Mouse (Mus musculus) kidney, embryonic 16.5 days (tissue): Measurements from ENCODE around the gene Gm28539. TPM values are rescaled to one million over a fixed set of nuclear protein-coding genes. Genes with fewer than 3 reads are reported as not detected.

ENCODE experiments used
- ATAC-seq: fragments of 200-750 bp; cut with Nextera tagmentation; 2 replicates; pipeline ENCODE4 v1.8.0; 2017; ENCODE audit warnings: moderate TSS enrichment; ENCODE audit not compliant: low FRiP score, low TSS enrichment
- H3K27ac ChIP-seq: fragments of 300-500 bp; sonication (generic); 2 replicates; pipeline ENCODE4 v1.5.1; 2014; ENCODE audit warnings: low read length
- H3K27me3 ChIP-seq: fragments of 300-500 bp; sonication (generic); 2 replicates; pipeline ENCODE4 v1.6.1; 2014; ENCODE audit warnings: low read length, control low read depth, mixed read lengths; ENCODE audit not compliant: insufficient read depth
- H3K36me3 ChIP-seq: fragments of 300-500 bp; sonication (generic); 2 replicates; pipeline ENCODE4 v1.6.1; 2014; ENCODE audit warnings: low read length, control low read depth, mixed read lengths; ENCODE audit not compliant: insufficient read depth
- H3K4me1 ChIP-seq: fragments of 300-500 bp; sonication (generic); 2 replicates; pipeline ENCODE4 v1.6.1; 2014; ENCODE audit warnings: low read length, control low read depth, mixed read lengths; ENCODE audit not compliant: insufficient read depth
- H3K4me2 ChIP-seq: fragments of 300-500 bp; sonication (generic); replicated peaks from 2 replicates; pipeline ENCODE4 v1.6.1; 2014; ENCODE audit warnings: low read depth, low read length
- H3K4me3 ChIP-seq: fragments of 300-500 bp; sonication (generic); 2 replicates; pipeline ENCODE4 v1.5.1; 2014; ENCODE audit warnings: mild to moderate bottlenecking, low read length
- H3K9ac ChIP-seq: fragments of 300-500 bp; sonication (generic); replicated peaks from 2 replicates; pipeline ENCODE4 v1.6.1; 2014; ENCODE audit warnings: low read length
- H3K9me3 ChIP-seq: fragments of 300-500 bp; sonication (generic); 2 replicates; pipeline ENCODE4 v1.6.1; 2016; ENCODE audit warnings: low read length, control low read depth
- WGBS: fragments of 180-500 bp; shearing (Covaris S2); extraction: QIAGEN DNeasy Blood & Tissue Kit; methylation state at CpG from one replicate; pipeline ENCODE4 v1.1.7; 2014; 5-methylcytosine and 5-hydroxymethylcytosine counted together
- polyA plus RNA-seq: library from polyadenylated mRNA; unstranded; fragments of >200 nt; fragmentation: Nextera tagmentation; extraction: Ambion mirVana; gene quantifications from 2 replicates; pipeline ENCODE4 v1.2.1, GENCODE M21; 2015

Gene Gm28539
- polyA plus RNA-seq, 1 experiment from 2014 or later, result not detected

GRCm38 (mm10) chr16:18878091-18878720 is 41.8 kb downstream of the Gm28539 start:
- 22% methylated on average over 20 of the region's 20 CpGs for WGBS
- no peak for ATAC-seq
- Histone ChIP-seq H3K9me3 (no peaks in the 10 kb centered on the region), H3K4me3 (peak overlapping the region; percentile 91), H3K4me2 (peak overlapping the region; percentile 83), H3K27ac (peak overlapping the region; percentile 97), H3K27me3 (no peaks in the 10 kb centered on the region), H3K4me1 (peaks cover 14% of the 10 kb centered on the region; the same call in 1 of the 2 replicates), H3K36me3 (peaks cover 12% of the 10 kb centered on the region), H3K9ac (peak overlapping the region; percentile 87)

- no peak for ATAC-seq
- peaks cover 4% of the 10 kb centered on the region; the same call in 1 of the 2 replicates for H3K36me3 ChIP-seq
- H3K9ac ChIP-seq, result no peak overlapping the region
- no peaks in the 10 kb centered on the region for H3K27me3 ChIP-seq
- no peak overlapping the region for H3K4me2 ChIP-seq
- H3K27ac ChIP-seq, result no peak overlapping the region
- H3K9me3 ChIP-seq, result no peaks in the 10 kb centered on the region
- H3K4me3 ChIP-seq, result no peak overlapping the region
- peaks cover 5% of the 10 kb centered on the region; the same call in 1 of the 2 replicates for H3K4me1 ChIP-seq
Measured at GRCm38 (mm10) chr16:18884044-18884443, 47.7 kb downstream of the Gm28539 start.

- Histone ChIP-seq H3K4me3 (no peak overlapping the region), H3K36me3 (peaks cover 17% of the 10 kb centered on the region), H3K27ac (no peak overlapping the region), H3K9me3 (no peaks in the 10 kb centered on the region), H3K27me3 (no peaks in the 10 kb centered on the region), H3K4me1 (no peaks in the 10 kb centered on the region), H3K9ac (no peak overlapping the region), H3K4me2 (no peak overlapping the region)
- 66% methylated on average over 4 of the region's 4 CpGs for WGBS
- no peak for ATAC-seq
Measured at GRCm38 (mm10) chr16:18893840-18894372, 57.5 kb downstream of the Gm28539 start.

- no peak for ATAC-seq
Measured at GRCm38 (mm10) chr16:18895249-18895648, 58.9 kb downstream of the Gm28539 start.

GRCm38 (mm10) chr16:18896429-18896828 is 60.0 kb downstream of the Gm28539 start:
- H3K4me1 ChIP-seq, result no peaks in the 10 kb centered on the region
- H3K9me3 ChIP-seq, result no peaks in the 10 kb centered on the region
- no peaks in the 10 kb centered on the region for H3K27me3 ChIP-seq
- no peak overlapping the region for H3K27ac ChIP-seq
- H3K4me2 ChIP-seq, result no peak overlapping the region
- no peak overlapping the region for H3K9ac ChIP-seq
- ATAC-seq, result no peak
- no peak overlapping the region for H3K4me3 ChIP-seq
- peaks cover 31% of the 10 kb centered on the region for H3K36me3 ChIP-seq
- WGBS, result 76% methylated on average over 10 of the region's 10 CpGs

More at GRCm38 (mm10) chr16:18895249-18895648, 58.9 kb downstream of the Gm28539 start:
- Histone ChIP-seq H3K9me3 (no peaks in the 10 kb centered on the region), H3K36me3 (peaks cover 26% of the 10 kb centered on the region), H3K4me2 (no peak overlapping the region), H3K27me3 (no peaks in the 10 kb centered on the region), H3K4me3 (no peak overlapping the region), H3K4me1 (no peaks in the 10 kb centered on the region), H3K9ac (no peak overlapping the region), H3K27ac (no peak overlapping the region)
- 78% methylated on average over 3 of the region's 3 CpGs for WGBS

- no peak for ATAC-seq
- H3K9ac ChIP-seq, result no peak overlapping the region
- no peaks in the 10 kb centered on the region for H3K27me3 ChIP-seq
- H3K4me1 ChIP-seq, result no peaks in the 10 kb centered on the region
- peaks cover 25% of the 10 kb centered on the region for H3K36me3 ChIP-seq
- 93% methylated on average over 1 of the region's 1 CpGs for WGBS
- no peak overlapping the region for H3K4me3 ChIP-seq
- no peaks in the 10 kb centered on the region for H3K9me3 ChIP-seq
- H3K27ac ChIP-seq, result no peak overlapping the region
- H3K4me2 ChIP-seq, result no peak overlapping the region
Measured at GRCm38 (mm10) chr16:18905648-18906047, 69.3 kb downstream of the Gm28539 start.

GRCm38 (mm10) chr16:18916064-18916463 is 79.7 kb downstream of the Gm28539 start:
- Histone ChIP-seq H3K36me3 (peaks cover 49% of the 10 kb centered on the region), H3K27ac (no peak overlapping the region), H3K4me3 (no peak overlapping the region), H3K27me3 (no peaks in the 10 kb centered on the region), H3K4me1 (no peaks in the 10 kb centered on the region), H3K9me3 (no peaks in the 10 kb centered on the region), H3K9ac (no peak overlapping the region), H3K4me2 (no peak overlapping the region)
- no peak for ATAC-seq
- 90% methylated on average over 4 of the region's 4 CpGs for WGBS

- no peaks in the 10 kb centered on the region for H3K9me3 ChIP-seq
- H3K9ac ChIP-seq, result no peak overlapping the region
- H3K27ac ChIP-seq, result no peak overlapping the region
- H3K4me2 ChIP-seq, result no peak overlapping the region
- WGBS, result 93% methylated on average over 2 of the region's 2 CpGs
- H3K27me3 ChIP-seq, result no peaks in the 10 kb centered on the region
- no peaks in the 10 kb centered on the region for H3K4me1 ChIP-seq
- H3K36me3 ChIP-seq, result peaks cover 71% of the 10 kb centered on the region
- no peak overlapping the region for H3K4me3 ChIP-seq
- ATAC-seq, result no peak
Measured at GRCm38 (mm10) chr16:18921771-18922170, 85.4 kb downstream of the Gm28539 start.

GRCm38 (mm10) chr16:18927963-18928362 is 91.6 kb downstream of the Gm28539 start:
- peaks cover 62% of the 10 kb centered on the region for H3K36me3 ChIP-seq
- no peaks in the 10 kb centered on the region for H3K4me1 ChIP-seq
- no peak overlapping the region for H3K4me3 ChIP-seq
- WGBS, result 94% methylated on average over 1 of the region's 1 CpGs
- no peak for ATAC-seq
- H3K9me3 ChIP-seq, result no peaks in the 10 kb centered on the region
- no peak overlapping the region for H3K9ac ChIP-seq
- H3K27me3 ChIP-seq, result no peaks in the 10 kb centered on the region
- no peak overlapping the region for H3K4me2 ChIP-seq
- H3K27ac ChIP-seq, result no peak overlapping the region

- H3K36me3 ChIP-seq, result peaks cover 46% of the 10 kb centered on the region
- H3K27ac ChIP-seq, result no peak overlapping the region
- no peaks in the 10 kb centered on the region for H3K9me3 ChIP-seq
- no peaks in the 10 kb centered on the region for H3K27me3 ChIP-seq
- 84% methylated on average over 5 of the region's 5 CpGs for WGBS
- no peak overlapping the region for H3K9ac ChIP-seq
- no peak overlapping the region for H3K4me3 ChIP-seq
- no peak for ATAC-seq
- H3K4me1 ChIP-seq, result no peaks in the 10 kb centered on the region
- H3K4me2 ChIP-seq, result no peak overlapping the region
Measured at GRCm38 (mm10) chr16:18938321-18939082, 102.1 kb downstream of the Gm28539 start.
